Mouse (Mus musculus) kidney, postnatal 10 days (tissue): Measurements from ENCODE around the gene Pbrm1.

ENCODE experiments used
- DNase-seq: peaks from one replicate; pipeline ENCODE4 v3.0.0; 2021; ENCODE audit warnings: mixed read lengths

The Pbrm1 gene

DNA sequence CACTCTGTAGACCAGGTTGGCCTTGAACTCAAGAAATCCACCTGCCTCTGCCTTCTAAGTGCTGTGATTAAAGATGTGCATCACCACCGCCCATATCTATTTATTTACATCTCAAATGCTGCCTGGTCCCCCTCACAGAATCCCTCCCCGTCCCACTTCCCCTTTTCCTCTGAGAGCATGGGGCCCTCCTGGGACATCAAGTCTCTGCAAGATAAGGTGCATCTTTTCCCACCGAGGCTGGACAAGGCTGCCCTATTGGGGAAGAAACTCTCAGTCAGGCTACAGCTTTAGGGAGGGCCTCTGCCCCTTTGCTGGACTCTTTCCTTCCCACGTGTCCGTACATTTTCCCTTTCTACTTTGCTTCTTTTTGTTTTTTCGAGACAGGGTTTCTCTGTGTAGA lies 150.6 kb downstream of the Pbrm1 start:
- DNase-seq: no peak

GRCm38 (mm10) chr14:31170963-31171362 lies 152.0 kb downstream of the Pbrm1 start:
- no peak for DNase-seq
